Mouse (Mus musculus) liver, embryonic 12.5 days (tissue): ENCODE measurements around the gene Psmd9. TPM values are rescaled to one million over a fixed set of nuclear protein-coding genes. Genes with fewer than 3 reads are reported as not detected.

ENCODE experiments used
- ATAC-seq: fragments of 200-750 bp; cut with Nextera tagmentation; 2 replicates; pipeline ENCODE4 v1.8.0; 2017; ENCODE audit warnings: moderate number of reproducible peaks, mild to moderate bottlenecking, moderate library complexity
- H3K27ac ChIP-seq: fragments of 300-500 bp; sonication (generic); 2 replicates; pipeline ENCODE4 v1.5.1; 2016; ENCODE audit warnings: mild to moderate bottlenecking
- H3K27me3 ChIP-seq: fragments of 300-500 bp; sonication (generic); replicated peaks from 2 replicates; pipeline ENCODE4 v1.6.1; 2016; ENCODE audit warnings: mild to moderate bottlenecking, moderate library complexity
- H3K36me3 ChIP-seq: fragments of 300-500 bp; sonication (generic); 2 replicates; pipeline ENCODE4 v1.6.1; 2016; ENCODE audit warnings: mild to moderate bottlenecking, moderate library complexity
- H3K4me1 ChIP-seq: fragments of 300-500 bp; sonication (generic); 2 replicates; pipeline ENCODE4 v1.6.1; 2016
- H3K4me2 ChIP-seq: fragments of 300-500 bp; sonication (generic); 2 replicates; pipeline ENCODE4 v1.6.1; 2016; ENCODE audit warnings: mild to moderate bottlenecking, moderate library complexity
- H3K4me3 ChIP-seq: fragments of 300-500 bp; sonication (generic); 2 replicates; pipeline ENCODE4 v1.5.1; 2016; ENCODE audit warnings: mild to moderate bottlenecking, moderate library complexity
- H3K9ac ChIP-seq: fragments of 300-500 bp; sonication (generic); 2 replicates; pipeline ENCODE4 v1.6.1; 2016; ENCODE audit warnings: mild to moderate bottlenecking, moderate library complexity
- H3K9me3 ChIP-seq: fragments of 300-500 bp; sonication (generic); replicated peaks from 2 replicates; pipeline ENCODE4 v1.6.1; 2016; ENCODE audit warnings: mild to moderate bottlenecking, moderate library complexity
- WGBS: fragments of 180-500 bp; shearing (Covaris S2); methylation state at CpG from one replicate; pipeline ENCODE4 v1.1.7; 2016; ENCODE audit not compliant: insufficient replicate concordance; 5-methylcytosine and 5-hydroxymethylcytosine counted together
- polyA plus RNA-seq: library from polyadenylated mRNA; unstranded; fragments of >200 nt; fragmentation: Nextera tagmentation; extraction: Ambion mirVana; gene quantifications from 2 replicates; pipeline ENCODE4 v1.2.1, GENCODE M21; 2016

Gene Psmd9
- polyA plus RNA-seq, 1 experiment from 2014 or later: 77.4 TPM

- ATAC-seq: no peak
- Histone ChIP-seq H3K36me3 (peaks cover 97% of the 10 kb centered on the region), H3K4me2 (no peak overlapping the region), H3K27me3 (no peaks in the 10 kb centered on the region), H3K9ac (no peak overlapping the region), H3K9me3 (no peaks in the 10 kb centered on the region), H3K4me3 (no peak overlapping the region), H3K27ac (no peak overlapping the region), H3K4me1 (0 out of 2 replicates have a peak, but pooled peaks cover 5% of the 10 kb centered on the region)
- WGBS: 79% methylated on average over 4 of the region's 4 CpGs
Observed at GRCm38 (mm10) chr5:123157972-123158371, 11.2 kb upstream of the Psmd9 start.

GRCm38 (mm10) chr5:123159446-123159845 lies 9.8 kb upstream of the Psmd9 start:
- no peak overlapping the region for H3K4me3 ChIP-seq
- no peak overlapping the region for H3K9ac ChIP-seq
- ATAC-seq: no peak
- no peak overlapping the region for H3K27ac ChIP-seq
- H3K36me3 ChIP-seq: peaks cover 97% of the 10 kb centered on the region
- H3K4me1 ChIP-seq: 0 out of 2 replicates have a peak, but pooled peaks cover 5% of the 10 kb centered on the region
- H3K4me2 ChIP-seq: no peak overlapping the region
- 85% methylated on average over 4 of the region's 4 CpGs for whole genome bisulfite sequencing
- H3K27me3 ChIP-seq: no peaks in the 10 kb centered on the region
- no peaks in the 10 kb centered on the region for H3K9me3 ChIP-seq

- H3K4me3 ChIP-seq: no peak overlapping the region
- H3K4me2 ChIP-seq: no peak overlapping the region
- H3K4me1 ChIP-seq: 0 out of 2 replicates have a peak, but pooled peaks cover 5% of the 10 kb centered on the region
- no peak overlapping the region for H3K9ac ChIP-seq
- no peak overlapping the region for H3K27ac ChIP-seq
- WGBS: 93% methylated on average over 15 of the region's 15 CpGs
- H3K36me3 ChIP-seq: peaks cover 96% of the 10 kb centered on the region
- no peaks in the 10 kb centered on the region for H3K9me3 ChIP-seq
- no peak for ATAC-seq
- H3K27me3 ChIP-seq: no peaks in the 10 kb centered on the region
Observed at GRCm38 (mm10) chr5:123159866-123160265, 9.3 kb upstream of the Psmd9 start.

- WGBS: 85% methylated on average over 15 of the region's 15 CpGs
- ATAC-seq: 0 out of 2 replicates have a peak, but pooled peaks have one; percentile 17
Observed at GRCm38 (mm10) chr5:123160341-123160740, 8.9 kb upstream of the Psmd9 start.

GRCm38 (mm10) chr5:123162942-123163341 lies 6.3 kb upstream of the Psmd9 start:
- ATAC-seq: no peak
- Histone ChIP-seq H3K4me2 (no peak overlapping the region), H3K27me3 (no peaks in the 10 kb centered on the region), H3K36me3 (peaks cover 90% of the 10 kb centered on the region), H3K9ac (no peak overlapping the region), H3K27ac (no peak overlapping the region), H3K4me1 (peaks cover 8% of the 10 kb centered on the region), H3K4me3 (no peak overlapping the region), H3K9me3 (no peaks in the 10 kb centered on the region)
- WGBS: 85% methylated on average over 9 of the region's 9 CpGs

More at GRCm38 (mm10) chr5:123160341-123160740, 8.9 kb upstream of the Psmd9 start:
- Histone ChIP-seq H3K9me3 (no peaks in the 10 kb centered on the region), H3K4me3 (no peak overlapping the region), H3K4me1 (0 out of 2 replicates have a peak, but pooled peaks cover 2% of the 10 kb centered on the region), H3K36me3 (peaks cover 92% of the 10 kb centered on the region), H3K9ac (no peak overlapping the region), H3K27me3 (no peaks in the 10 kb centered on the region), H3K4me2 (no peak overlapping the region), H3K27ac (no peak overlapping the region)

- WGBS: 78% methylated on average over 10 of the region's 10 CpGs
- Histone ChIP-seq H3K9me3 (no peaks in the 10 kb centered on the region), H3K4me2 (no peak overlapping the region), H3K36me3 (peaks cover 56% of the 10 kb centered on the region), H3K4me3 (no peak overlapping the region), H3K9ac (no peak overlapping the region), H3K27me3 (no peaks in the 10 kb centered on the region), H3K4me1 (peaks cover 13% of the 10 kb centered on the region), H3K27ac (no peak overlapping the region)
- no peak for ATAC-seq
Observed at GRCm38 (mm10) chr5:123166437-123166836, 2.8 kb upstream of the Psmd9 start.

GRCm38 (mm10) chr5:123167591-123167990 lies 1.6 kb upstream of the Psmd9 start:
- Histone ChIP-seq H3K4me2 (no peak overlapping the region), H3K4me3 (no peak overlapping the region), H3K4me1 (peaks cover 24% of the 10 kb centered on the region), H3K27me3 (no peaks in the 10 kb centered on the region), H3K9me3 (no peaks in the 10 kb centered on the region), H3K36me3 (peaks cover 45% of the 10 kb centered on the region), H3K9ac (no peak overlapping the region), H3K27ac (no peak overlapping the region)
- no peak for ATAC-seq
- 63% methylated on average over 5 of the region's 5 CpGs for WGBS

GRCm38 (mm10) chr5:123170365-123170764 lies 1.2 kb downstream of the Psmd9 start:
- Histone ChIP-seq H3K9me3 (no peaks in the 10 kb centered on the region), H3K9ac (no peak overlapping the region), H3K27me3 (no peaks in the 10 kb centered on the region), H3K4me2 (no peak overlapping the region), H3K27ac (no peak overlapping the region), H3K4me1 (peaks cover 29% of the 10 kb centered on the region), H3K36me3 (peaks cover 22% of the 10 kb centered on the region), H3K4me3 (no peak overlapping the region)
- no peak for ATAC-seq
- 78% methylated on average over 9 of the region's 9 CpGs for WGBS

GRCm38 (mm10) chr5:123171646-123172350 lies 2.6 kb downstream of the Psmd9 start:
- peaks cover 8% of the 10 kb centered on the region for H3K36me3 ChIP-seq
- H3K27ac ChIP-seq: peak overlapping the region; percentile 27; the same call in 1 of the 2 replicates
- no peaks in the 10 kb centered on the region for H3K9me3 ChIP-seq
- H3K4me3 ChIP-seq: 0 out of 2 replicates have a peak overlapping the region, but pooled peaks have one; percentile 5
- peak; percentile 88 for ATAC-seq
- H3K4me2 ChIP-seq: peak overlapping the region; percentile 59
- peaks cover 24% of the 10 kb centered on the region for H3K4me1 ChIP-seq
- 25% methylated on average over 22 of the region's 22 CpGs for WGBS
- H3K9ac ChIP-seq: no peak overlapping the region
- no peaks in the 10 kb centered on the region for H3K27me3 ChIP-seq

GRCm38 (mm10) chr5:123178792-123179191 lies 9.6 kb downstream of the Psmd9 start:
- Histone ChIP-seq H3K4me2 (no peak overlapping the region), H3K27ac (no peak overlapping the region), H3K4me1 (peaks cover 14% of the 10 kb centered on the region; the same call in 1 of the 2 replicates), H3K36me3 (no peaks in the 10 kb centered on the region), H3K4me3 (no peak overlapping the region), H3K9ac (no peak overlapping the region), H3K27me3 (peaks cover 20% of the 10 kb centered on the region), H3K9me3 (no peaks in the 10 kb centered on the region)
- no peak for ATAC-seq
- 72% methylated on average over 5 of the region's 5 CpGs for WGBS

GRCm38 (mm10) chr5:123180390-123180789 lies 11.2 kb downstream of the Psmd9 start:
- Histone ChIP-seq H3K4me3 (no peak overlapping the region), H3K4me2 (no peak overlapping the region), H3K27me3 (peaks cover 28% of the 10 kb centered on the region)

GRCm38 (mm10) chr5:123181536-123181935 lies 12.3 kb downstream of the Psmd9 start:
- no peaks in the 10 kb centered on the region for H3K9me3 ChIP-seq
- 72% methylated on average over 6 of the region's 6 CpGs for WGBS
- H3K27me3 ChIP-seq: peaks cover 35% of the 10 kb centered on the region
- H3K36me3 ChIP-seq: no peaks in the 10 kb centered on the region
- peak overlapping the region; percentile 28; the same call in 1 of the 2 replicates for H3K27ac ChIP-seq
- peak overlapping the region; percentile 2; the same call in 1 of the 2 replicates for H3K4me2 ChIP-seq
- H3K4me3 ChIP-seq: no peak overlapping the region
- H3K9ac ChIP-seq: no peak overlapping the region
- H3K4me1 ChIP-seq: peaks cover 14% of the 10 kb centered on the region; the same call in 1 of the 2 replicates
- peak; percentile 47 for ATAC-seq

More at GRCm38 (mm10) chr5:123180390-123180789, 11.2 kb downstream of the Psmd9 start:
- ATAC-seq: no peak
- H3K27ac ChIP-seq: no peak overlapping the region
- peaks cover 14% of the 10 kb centered on the region; the same call in 1 of the 2 replicates for H3K4me1 ChIP-seq
- 81% methylated on average over 15 of the region's 15 CpGs for WGBS
- no peaks in the 10 kb centered on the region for H3K9me3 ChIP-seq
- no peak overlapping the region for H3K9ac ChIP-seq
- no peaks in the 10 kb centered on the region for H3K36me3 ChIP-seq
